In genomic region chr5:140640812-140641211, GRCm38 (mm10) we compare ENCODE assay signal across 7 mouse cellular contexts. TPM values are rescaled to one million over a fixed set of nuclear protein-coding genes. Genes with fewer than 3 reads are reported as not detected.
DNase-seq lines count a peak whose midpoint lies in the region; ATAC-seq and TF ChIP-seq lines count a peak whose summit lies in the region.

No protein-coding gene starts in this region.

- dilution Hi-C loops in CH12.LX (cut with MboI; ENCODE audit: extremely low pct_ligation_motif_present, extremely low pct_unique_long_range_greater_than_20kb, low sequenced_read_pairs): no loop called here

- no peaks in the 10 kb centered on the region for H3K27me3 ChIP-seq in CH12.LX (replicated peaks)
- H3K27me3 ChIP-seq in limb, embryonic 11.5 days (ENCODE audit: control insufficient read depth, insufficient read depth, low read length): no peaks in the 10 kb centered on the region

- peak; percentile 12 for TF ChIP-seq CTCF in left cerebral cortex, adult 2 months (IDR thresholded peaks at IDR 0.05)
- TF ChIP-seq CTCF in CH12.LX (conservative IDR thresholded peaks at IDR 0.05 in 1 of 2, IDR thresholded peaks at IDR 0.05 in 1 of 2; ENCODE audit: low read depth in 2 of 2, low read length in 2 of 2): peak in 1 of 2 experiments; percentile 60; a peak in 2 of 4 replicates

- no peak overlapping the region for H3K4me3 ChIP-seq in left cerebral cortex, adult 2 months
- H3K4me3 ChIP-seq in CH12.LX (replicated peaks in 1 of 3; ENCODE audit: low read depth in 2 of 3, low read length in 2 of 3, poor library complexity in 1 of 3): no peak overlapping the region
- H3K4me3 ChIP-seq in limb, embryonic 11.5 days (ENCODE audit: low read depth, low read length): no peak overlapping the region

- no peak overlapping the region for H3K4me2 ChIP-seq in CH12.LX (ENCODE audit: insufficient read depth, low read depth, poor library complexity, severe bottlenecking)
- no peak overlapping the region for H3K4me2 ChIP-seq in limb, embryonic 11.5 days (ENCODE audit: low read depth, severe bottlenecking)

- ATAC-seq in limb, embryonic 11.5 days (ENCODE audit: insufficient number of reproducible peaks, low FRiP score, low TSS enrichment, low read depth): 0 out of 2 replicates have a peak, but pooled peaks have one; percentile 29
- no peak for ATAC-seq in megakaryocyte-erythroid progenitor cell, adult 5-6 weeks (replicated peaks; ENCODE audit: low FRiP score, low TSS enrichment, poor library complexity, severe bottlenecking)
- no peak for ATAC-seq in cerebellum, adult (ENCODE audit: insufficient number of reproducible peaks, low FRiP score, low TSS enrichment)

- WGBS in limb, embryonic 11.5 days: 79% methylated on average over 2 of the region's 2 CpGs

- no peak for TF ChIP-seq POLR2A in CH12.LX (IDR thresholded peaks at IDR 0.05; ENCODE audit: low read depth, low read length)

- H3K79me2 ChIP-seq in CH12.LX (replicated peaks; ENCODE audit: control insufficient read depth, extremely low read depth, insufficient read depth, poor library complexity, severe bottlenecking): no peaks in the 10 kb centered on the region

- no peaks in the 10 kb centered on the region for H3K36me3 ChIP-seq in CH12.LX (replicated peaks in 1 of 2; ENCODE audit: control insufficient read depth in 1 of 2, insufficient read depth in 1 of 2, low read length in 1 of 2)
- H3K36me3 ChIP-seq in limb, embryonic 11.5 days (ENCODE audit: control insufficient read depth, insufficient read depth, low read length): peaks cover 24% of the 10 kb centered on the region

- DNase-seq in left cerebral cortex, adult 2 months (ENCODE audit: extremely low spot score in 1 of 2, low spot score in 2 of 2): no peak
- DNase-seq in left cerebral cortex, postnatal 25 days (ENCODE audit: low spot score in 2 of 2): no peak
- no peak for DNase-seq in CH12.LX (ENCODE audit: extremely low read depth)
- peak; percentile 59 for DNase-seq in NIH3T3 (ENCODE audit: low read depth)
- no peak for DNase-seq in limb, embryonic 11.5 days (ENCODE audit: low spot score)

- H3K9ac ChIP-seq in CH12.LX (ENCODE audit: insufficient read depth, low read depth): no peak overlapping the region
- no peak overlapping the region for H3K9ac ChIP-seq in limb, embryonic 11.5 days (ENCODE audit: low read length)

- H3K9me3 ChIP-seq in CH12.LX (replicated peaks; ENCODE audit: low read length): no peaks in the 10 kb centered on the region
- no peaks in the 10 kb centered on the region for H3K9me3 ChIP-seq in limb, embryonic 11.5 days (ENCODE audit: control insufficient read depth, low read length)

- TF ChIP-seq EP300 in CH12.LX (IDR thresholded peaks at IDR 0.05; ENCODE audit: low read length): no peak

- intact Hi-C loops in left cerebral cortex, adult 2 months (cut with DNase I): no loop called here
- intact Hi-C loops in left cerebral cortex, postnatal 25 days (cut with DNase I): loop anchor here (2.0 kb wide), 1 partner anchor 20 kb away; no protein-coding TSS in a partner anchor

- in situ Hi-C loops in CH12.LX (cut with MboI; ENCODE audit: low pct_ligation_motif_present, low pct_unique_long_range_greater_than_20kb, low sequenced_read_pairs): loop anchor here (5.0 kb wide), 1 partner anchor 101 kb away; no protein-coding TSS in a partner anchor

- TF ChIP-seq RAD21 in CH12.LX (IDR thresholded peaks at IDR 0.05; ENCODE audit: low read depth, low read length): peak; percentile 39

- H3K27ac ChIP-seq in left cerebral cortex, adult 2 months: peak overlapping the region; percentile 19; the same call in 1 of the 2 replicates
- H3K27ac ChIP-seq in CH12.LX (ENCODE audit: insufficient read depth, low read depth): no peak overlapping the region
- no peak overlapping the region for H3K27ac ChIP-seq in limb, embryonic 11.5 days (replicated peaks; ENCODE audit: low read depth, low read length)

- H3K4me1 ChIP-seq in CH12.LX (ENCODE audit: control insufficient read depth in 1 of 2, insufficient read depth in 2 of 2): peaks cover 10 to 34% of the 10 kb centered on the region in 2 experiments
- peaks cover 24% of the 10 kb centered on the region for H3K4me1 ChIP-seq in limb, embryonic 11.5 days (ENCODE audit: control insufficient read depth, insufficient read depth, low read length)

TF ChIP-seq in CH12.LX, 34 proteins besides CTCF, POLR2A, EP300 and RAD21:
- peak; percentile 70 for TF ChIP-seq ELF1 (IDR thresholded peaks at IDR 0.05; ENCODE audit: low read depth, low read length)
- TF ChIP-seq SMC3 (IDR thresholded peaks at IDR 0.05; ENCODE audit: low read depth, low read length): peak; percentile 42
- no peak for TF ChIP-seq TCF12 (IDR thresholded peaks at IDR 0.05; ENCODE audit: low read depth, low read length)
TF ChIP-seq in CH12.LX: peak in this region for 2.

RNA-seq across cellular contexts. Expression of gene Ttyh3, which starts 8.0 kb away (rescaled TPM):
- total RNA-seq in left cerebral cortex, adult 2 months (2021): 100 to 1,000 TPM; 244 to 247 TPM
- total RNA-seq in left cerebral cortex, postnatal 25 days (2021): 100 to 1,000 TPM; 272 to 289 TPM
- total RNA-seq in CH12.LX (2012; rRNA removed): 1.4 TPM in 2 replicates
- 0.22 and 0.31 TPM in 2 replicates for total RNA-seq in CH12.LX (2014; rRNA removed)
- polyA plus RNA-seq in CH12.LX (2012; ENCODE audit: insufficient read length, low read depth): 5.0 and 6.3 TPM in 2 replicates
- polyA plus RNA-seq in limb, embryonic 11.5 days (2014; fragmentation: Nextera tagmentation; extraction: Ambion mirVana): 51.4 and 58.3 TPM in 2 replicates
- total RNA-seq in megakaryocyte-erythroid progenitor cell, adult 5-6 weeks (2014; fragmentation: Nextera tagmentation): 26.7 and 32.2 TPM in 2 replicates
- total RNA-seq in megakaryocyte-erythroid progenitor cell, adult 5-6 weeks (2017): 5.6 and 8.6 TPM in 2 replicates

RNA-seq across cellular contexts. Expression of gene Lfng, which starts 33.7 kb away (rescaled TPM):
- total RNA-seq in left cerebral cortex, adult 2 months (2021): 10 to 100 TPM; 25.9 to 26.2 TPM
- 10 to 100 TPM; 19.3 to 21.1 TPM for total RNA-seq in left cerebral cortex, postnatal 25 days (2021)
- total RNA-seq in CH12.LX (2012; rRNA removed) (not detected in 2 replicates), CH12.LX (2014; rRNA removed) (not detected in 2 replicates)
- not detected in 2 replicates for polyA plus RNA-seq in CH12.LX (2012; ENCODE audit: insufficient read length, low read depth)
- 9.0 and 10.8 TPM in 2 replicates for polyA plus RNA-seq in limb, embryonic 11.5 days (2014; fragmentation: Nextera tagmentation; extraction: Ambion mirVana)
- 17.6 and 38.9 TPM in 2 replicates for total RNA-seq in megakaryocyte-erythroid progenitor cell, adult 5-6 weeks (2014; fragmentation: Nextera tagmentation)
- 21.3 and 22.9 TPM in 2 replicates for total RNA-seq in megakaryocyte-erythroid progenitor cell, adult 5-6 weeks (2017)

Comparison
In these comparisons a context has a peak if more than half of its experiments do, and no peak if none do; other contexts are left out.
1. RNA of gene Ttyh3, which starts 8.0 kb away (total RNA-seq): 272 to 289 TPM in left cerebral cortex, postnatal 25 days and 244 to 247 TPM in left cerebral cortex, adult 2 months; 5.6 to 32.2 TPM in megakaryocyte-erythroid progenitor cell, adult 5-6 weeks and 0.22 to 1.4 TPM in CH12.LX; every median in the first group is over 4 times any median in the second.
2. RNA of gene Lfng, which starts 33.7 kb away (total RNA-seq): 25.9 to 26.2 TPM in left cerebral cortex, adult 2 months, 17.6 to 38.9 TPM in megakaryocyte-erythroid progenitor cell, adult 5-6 weeks and 19.3 to 21.1 TPM in left cerebral cortex, postnatal 25 days; not detected in CH12.LX; every median in the first group is over 10 times any median in the second.